ENCODE assay signal across 7 mouse cellular contexts in the genomic region with DNA sequence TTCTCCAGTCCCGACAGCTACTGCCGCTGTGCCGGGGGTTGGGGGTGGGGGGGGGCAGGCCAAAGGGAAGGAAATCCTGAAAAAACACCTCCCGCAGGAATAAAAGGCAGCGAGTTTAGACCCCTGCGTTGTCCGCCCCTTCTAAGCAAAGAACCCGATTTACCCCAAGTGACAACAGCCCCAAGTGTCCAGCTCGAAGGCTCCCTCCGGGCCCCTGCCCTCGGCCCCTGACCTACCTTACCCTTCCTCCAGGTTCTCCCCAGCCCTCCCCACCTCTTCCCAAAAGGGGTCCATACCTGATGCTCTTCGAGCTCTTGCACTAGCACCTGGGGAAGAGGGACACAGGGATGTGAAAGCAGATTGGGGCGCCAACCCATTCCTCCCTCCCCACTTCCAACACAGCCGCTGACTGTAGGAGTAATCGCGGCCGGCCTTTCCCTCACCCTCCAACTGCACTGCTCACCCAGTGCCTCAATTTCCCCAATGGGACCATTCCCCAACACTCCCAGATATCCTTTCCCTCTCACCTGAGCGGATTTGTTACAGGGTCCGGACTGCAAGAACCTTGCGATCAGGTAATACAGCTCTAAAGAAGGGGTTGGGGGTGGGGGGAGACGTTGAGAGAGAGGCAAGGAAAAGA. TPM values are rescaled to one million over a fixed set of nuclear protein-coding genes. Genes with fewer than 3 reads are reported as not detected.
DNase-seq lines count a peak whose midpoint lies in the region; ATAC-seq lines count a peak whose summit lies in the region.

No protein-coding gene starts in this region.

- no peaks in the 10 kb centered on the region for H3K9me3 ChIP-seq in hindbrain, embryonic 16.5 days (ENCODE audit: control insufficient read depth, low read length)
- H3K9me3 ChIP-seq in midbrain, embryonic 10.5 days (replicated peaks), result no peaks in the 10 kb centered on the region

- DNase-seq in adrenal gland, adult 18-20 months (ENCODE audit: low spot score in 2 of 2), result peak; percentile 11 to 21
- peak; percentile 26 to 28 for DNase-seq in cerebellum, postnatal 14 days
- DNase-seq in frontal cortex, postnatal 14 days (ENCODE audit: low spot score in 2 of 2), result peak; percentile 6 to 11
- peak; percentile 2 to 13 for DNase-seq in left cerebral cortex, postnatal 10 days (ENCODE audit: extremely low spot score in 1 of 2, low spot score in 2 of 2)
- peak; percentile 31 for DNase-seq in midbrain, embryonic 10.5 days (ENCODE audit: low spot score)
- DNase-seq in spleen, adult 12 weeks (ENCODE audit: low spot score), result peak; percentile 12

- peak overlapping the region; percentile 70 for H3K9ac ChIP-seq in hindbrain, embryonic 16.5 days (ENCODE audit: low read depth, low read length)

- peak overlapping the region; percentile 53 for H3K4me2 ChIP-seq in hindbrain, embryonic 16.5 days (ENCODE audit: low read length)

- ATAC-seq in hindbrain, embryonic 16.5 days, result peak; percentile 43

- 19% methylated on average over 21 of the region's 21 CpGs for WGBS in hindbrain, embryonic 16.5 days
- WGBS in midbrain, embryonic 10.5 days, result 29% methylated on average over 21 of the region's 21 CpGs

- H3K4me3 ChIP-seq in hindbrain, embryonic 16.5 days (ENCODE audit: low read length), result peak overlapping the region; percentile 61
- peak overlapping the region; percentile 65 for H3K4me3 ChIP-seq in midbrain, embryonic 10.5 days

- H3K36me3 ChIP-seq in hindbrain, embryonic 16.5 days (ENCODE audit: control insufficient read depth, insufficient read depth, low read length), result no peaks in the 10 kb centered on the region
- no peaks in the 10 kb centered on the region for H3K36me3 ChIP-seq in midbrain, embryonic 10.5 days

- H3K27ac ChIP-seq in hindbrain, embryonic 16.5 days (ENCODE audit: low read depth, low read length), result peak overlapping the region; percentile 79
- peak overlapping the region; percentile 90 for H3K27ac ChIP-seq in midbrain, embryonic 10.5 days (replicated peaks)

- intact Hi-C loops in left cerebral cortex, postnatal 10 days (cut with DNase I), result no loop called here

- H3K4me1 ChIP-seq in hindbrain, embryonic 16.5 days (ENCODE audit: control insufficient read depth, insufficient read depth, low read depth, low read length), result no peaks in the 10 kb centered on the region
- no peaks in the 10 kb centered on the region for H3K4me1 ChIP-seq in midbrain, embryonic 10.5 days

- no peaks in the 10 kb centered on the region for H3K27me3 ChIP-seq in hindbrain, embryonic 16.5 days (replicated peaks; ENCODE audit: control insufficient read depth, insufficient read depth, low read length)
- H3K27me3 ChIP-seq in midbrain, embryonic 10.5 days (ENCODE audit: low read depth, poor library complexity, severe bottlenecking), result no peaks in the 10 kb centered on the region

RNA-seq across cellular contexts. Expression of gene Brwd3, which starts 0.7 kb away (rescaled TPM):
- total RNA-seq in adrenal gland, adult 18-20 months (2021), result 1 to 10 TPM; 6.0 to 6.1 TPM
- polyA plus RNA-seq in hindbrain, embryonic 16.5 days (2015; fragmentation: Nextera tagmentation; extraction: Ambion mirVana), result 2.0 and 2.3 TPM in 2 replicates
- total RNA-seq in left cerebral cortex, postnatal 10 days (2021), result 10 to 100 TPM; 18.1 to 19.4 TPM
- polyA plus RNA-seq in midbrain, embryonic 10.5 days (2016; fragmentation: Nextera tagmentation; extraction: Ambion mirVana), result 2.8 and 3.4 TPM in 2 replicates

Comparison
In these comparisons a context has a peak if more than half of its experiments do, and no peak if none do; other contexts are left out.
1. Peak in every context shown above with its lines: DNase-seq, ATAC-seq, H3K4me3 ChIP-seq and H3K27ac ChIP-seq.